Mouse (Mus musculus): ENCODE measurements around the gene Srr. TPM values are rescaled to one million over a fixed set of nuclear protein-coding genes. Genes with fewer than 3 reads are reported as not detected.

Gene Srr
- total and polyA plus RNA-seq, 2 experiments = 24.2 to 31.9 TPM

GRCm38 (mm10) chr11:74901555-74901954 lies 24.2 kb downstream of the Srr start:
- TF ChIP-seq CTCF (IDR thresholded peaks at IDR 0.05; ENCODE audit: low read depth, low read length) = no peak
- no peak for TF ChIP-seq POLR2A (IDR thresholded peaks at IDR 0.05; ENCODE audit: extremely low read depth, insufficient read depth, low read length)
- WGBS = 69% methylated on average over 6 of the region's 6 CpGs
- Histone ChIP-seq H3K4me1 (ENCODE audit: control insufficient read depth, insufficient read depth, low read length) (peaks cover 4% of the 10 kb centered on the region), H3K79me2 (ENCODE audit: control insufficient read depth, insufficient read depth, low read length) (no peaks in the 10 kb centered on the region), H3K9ac (ENCODE audit: low read depth, low read length) (no peak overlapping the region), H3K4me3 (ENCODE audit: insufficient read depth, low read depth, low read length) (no peak overlapping the region), H3K27ac (replicated peaks; ENCODE audit: insufficient read depth, low read depth, low read length) (no peak overlapping the region), H3K36me3 (ENCODE audit: control insufficient read depth, insufficient read depth, low read length) (peaks cover 58% of the 10 kb centered on the region), H3K27me3 (ENCODE audit: control insufficient read depth, insufficient read depth, low read length) (no peaks in the 10 kb centered on the region)
- DNase-seq (ENCODE audit: extremely low read depth, low read depth, low spot score) = peak; percentile 1

GRCm38 (mm10) chr11:74898517-74898827 lies 27.3 kb downstream of the Srr start:
- Histone ChIP-seq H3K79me2 (ENCODE audit: control insufficient read depth, insufficient read depth, low read length) (no peaks in the 10 kb centered on the region), H3K36me3 (ENCODE audit: control insufficient read depth, insufficient read depth, low read length) (peaks cover 30% of the 10 kb centered on the region), H3K9ac (ENCODE audit: low read depth, low read length) (peak overlapping the region; percentile 85), H3K4me1 (ENCODE audit: control insufficient read depth, insufficient read depth, low read length) (peaks cover 11% of the 10 kb centered on the region), H3K4me3 (ENCODE audit: insufficient read depth, low read depth, low read length) (peak overlapping the region; percentile 92), H3K27me3 (ENCODE audit: control insufficient read depth, insufficient read depth, low read length) (no peaks in the 10 kb centered on the region), H3K27ac (replicated peaks; ENCODE audit: insufficient read depth, low read depth, low read length) (no peak overlapping the region)
- DNase-seq (ENCODE audit: extremely low read depth, low read depth, low spot score) = no peak
- no peak for TF ChIP-seq CTCF (IDR thresholded peaks at IDR 0.05; ENCODE audit: low read depth, low read length)
- no peak for TF ChIP-seq POLR2A (IDR thresholded peaks at IDR 0.05; ENCODE audit: extremely low read depth, insufficient read depth, low read length)
- 0% methylated on average over 7 of the region's 7 CpGs for WGBS

- WGBS = under 1% methylated on average over 54 of the region's 54 CpGs
- peaks cover 11% of the 10 kb centered on the region for H3K4me1 ChIP-seq (ENCODE audit: control insufficient read depth, insufficient read depth, low read length)
- peak within 1 kb of the TSS; percentile 92 for H3K4me3 ChIP-seq (ENCODE audit: insufficient read depth, low read depth, low read length)
- TF ChIP-seq CTCF (IDR thresholded peaks at IDR 0.05; ENCODE audit: low read depth, low read length) (no peak), POLR2A (IDR thresholded peaks at IDR 0.05; ENCODE audit: extremely low read depth, insufficient read depth, low read length) (peak; percentile 51; the same call in 1 of the 2 replicates)
- H3K27ac ChIP-seq (replicated peaks; ENCODE audit: insufficient read depth, low read depth, low read length) = peak within 1 kb of the TSS; percentile 61
- no peaks in the 10 kb centered on the region for H3K79me2 ChIP-seq (ENCODE audit: control insufficient read depth, insufficient read depth, low read length)
- H3K36me3 ChIP-seq (ENCODE audit: control insufficient read depth, insufficient read depth, low read length) = peaks cover 24% of the 10 kb centered on the region
- peak; percentile 81 for DNase-seq (ENCODE audit: extremely low read depth, low read depth, low spot score)
- H3K9ac ChIP-seq (ENCODE audit: low read depth, low read length) = peak within 1 kb of the TSS; percentile 85
- no peaks in the 10 kb centered on the region for H3K27me3 ChIP-seq (ENCODE audit: control insufficient read depth, insufficient read depth, low read length)
Measured at GRCm38 (mm10) chr11:74897678-74898516, 27.9 kb downstream of the Srr start, which contains the start of gene Tsr1. Gene Tsr1, plus strand, starts transcription at chr11:74898071.

GRCm38 (mm10) chr11:74896901-74897677 lies 28.7 kb downstream of the Srr start, which contains the start of gene Sgsm2:
Gene Sgsm2, minus strand, starts transcription at chr11:74897060.
- DNase-seq (ENCODE audit: extremely low read depth, low read depth, low spot score) = peak; percentile 62

GRCm38 (mm10) chr11:74895980-74896900 lies 29.5 kb downstream of the Srr start:
- peaks cover 7% of the 10 kb centered on the region for H3K4me1 ChIP-seq (ENCODE audit: control insufficient read depth, insufficient read depth, low read length)
- DNase-seq (ENCODE audit: extremely low read depth, low read depth, low spot score) = peak; percentile 72
- peaks cover 13% of the 10 kb centered on the region for H3K36me3 ChIP-seq (ENCODE audit: control insufficient read depth, insufficient read depth, low read length)
- WGBS = 2% methylated on average over 53 of the region's 55 CpGs
- H3K27me3 ChIP-seq (ENCODE audit: control insufficient read depth, insufficient read depth, low read length) = no peaks in the 10 kb centered on the region
- H3K4me3 ChIP-seq (ENCODE audit: insufficient read depth, low read depth, low read length) = peak overlapping the region; percentile 92
- peak overlapping the region; percentile 61 for H3K27ac ChIP-seq (replicated peaks; ENCODE audit: insufficient read depth, low read depth, low read length)
- H3K79me2 ChIP-seq (ENCODE audit: control insufficient read depth, insufficient read depth, low read length) = no peaks in the 10 kb centered on the region
- peak; percentile 41 for TF ChIP-seq CTCF (IDR thresholded peaks at IDR 0.05; ENCODE audit: low read depth, low read length)
- TF ChIP-seq POLR2A (IDR thresholded peaks at IDR 0.05; ENCODE audit: extremely low read depth, insufficient read depth, low read length) = 0 out of 2 replicates have a peak, but pooled peaks have one; percentile 2
- H3K9ac ChIP-seq (ENCODE audit: low read depth, low read length) = peak overlapping the region; percentile 83

More at GRCm38 (mm10) chr11:74896901-74897677, 28.7 kb downstream of the Srr start, which contains the start of gene Sgsm2:
- Histone ChIP-seq H3K79me2 (ENCODE audit: control insufficient read depth, insufficient read depth, low read length) (no peaks in the 10 kb centered on the region), H3K27ac (replicated peaks; ENCODE audit: insufficient read depth, low read depth, low read length) (peak within 1 kb of the TSS; percentile 61), H3K36me3 (ENCODE audit: control insufficient read depth, insufficient read depth, low read length) (peaks cover 21% of the 10 kb centered on the region), H3K4me1 (ENCODE audit: control insufficient read depth, insufficient read depth, low read length) (peaks cover 8% of the 10 kb centered on the region), H3K9ac (ENCODE audit: low read depth, low read length) (peak within 1 kb of the TSS; percentile 83), H3K4me3 (ENCODE audit: insufficient read depth, low read depth, low read length) (peak within 1 kb of the TSS; percentile 92), H3K27me3 (ENCODE audit: control insufficient read depth, insufficient read depth, low read length) (no peaks in the 10 kb centered on the region)
- under 1% methylated on average over 63 of the region's 74 CpGs for WGBS
- TF ChIP-seq CTCF (IDR thresholded peaks at IDR 0.05; ENCODE audit: low read depth, low read length) (no peak), POLR2A (IDR thresholded peaks at IDR 0.05; ENCODE audit: extremely low read depth, insufficient read depth, low read length) (no peak)
